Mouse (Mus musculus) layer of hippocampus, adult 9-11 months (tissue): ENCODE measurements at regions not wholly inside any gene's neighbourhood (a gene's known extent, or its start where the extent isn't known, plus 50 kb on each side); places are given as distances from the start of the nearest gene placed in this dataset.

Source experiments
- DNase-seq: peaks from one replicate; pipeline ENCODE4 v3.0.0; 2022

DNA sequence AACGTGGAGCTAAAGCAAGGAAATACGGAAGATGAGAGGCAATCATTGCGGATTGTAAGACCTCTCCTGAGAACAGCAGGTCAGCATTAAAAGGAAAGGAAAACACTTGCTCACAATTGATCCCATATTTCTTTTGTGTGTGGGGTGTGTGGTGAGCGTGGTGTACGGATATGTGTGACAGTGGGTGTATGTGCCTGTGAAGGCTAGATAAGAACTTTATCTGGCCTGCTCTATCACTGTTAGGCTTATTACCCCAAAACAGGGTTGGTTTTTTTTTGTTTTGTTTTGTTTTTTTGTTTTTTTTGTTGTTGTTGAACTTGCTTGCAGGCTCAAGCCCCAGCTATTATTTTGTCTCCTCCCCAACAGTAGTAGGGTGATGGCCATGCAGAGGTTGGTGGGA lies 102.5 kb downstream of the Uchl5 start:
- no peak for DNase-seq

DNA sequence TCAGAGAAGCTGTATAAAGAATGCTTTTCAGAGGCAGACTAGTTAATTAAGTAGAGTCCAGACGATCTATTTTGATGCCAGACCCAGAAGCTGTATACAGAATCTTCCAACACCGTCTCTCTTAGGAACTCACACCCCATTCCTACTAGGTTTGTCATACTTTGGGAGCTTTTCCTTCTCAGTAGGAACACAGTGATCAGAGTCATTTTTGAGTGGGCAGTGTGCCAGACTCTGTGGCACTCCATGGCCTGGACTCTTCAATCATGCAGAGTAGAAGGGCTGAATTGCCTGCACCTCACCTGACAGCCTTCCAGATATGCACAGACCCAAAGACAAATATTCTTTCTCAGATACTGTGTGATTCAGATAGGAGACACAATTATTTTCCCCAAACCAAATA lies 101.2 kb downstream of the Uchl5 start:
- no peak for DNase-seq

DNA sequence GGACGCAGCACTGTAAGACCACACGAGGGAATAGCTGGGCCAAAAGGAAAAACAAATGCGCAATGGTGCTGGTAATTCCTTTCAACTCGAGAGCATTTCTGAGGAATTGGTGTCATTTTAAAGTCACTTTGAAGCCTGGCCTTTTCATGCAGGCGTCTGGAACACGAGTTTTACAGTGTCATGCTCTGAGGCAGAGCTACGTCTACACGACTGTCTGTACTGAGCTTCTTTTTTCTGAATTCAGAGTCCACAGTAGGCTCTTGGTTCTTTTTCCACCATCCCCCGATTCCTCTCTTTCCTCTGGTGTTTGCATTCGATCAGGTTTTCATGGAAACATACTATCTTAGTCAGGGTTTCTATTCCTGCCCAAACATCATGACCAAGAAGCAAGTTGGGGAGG lies 83.2 kb downstream of the Uchl5 start:
- no peak for DNase-seq

DNA sequence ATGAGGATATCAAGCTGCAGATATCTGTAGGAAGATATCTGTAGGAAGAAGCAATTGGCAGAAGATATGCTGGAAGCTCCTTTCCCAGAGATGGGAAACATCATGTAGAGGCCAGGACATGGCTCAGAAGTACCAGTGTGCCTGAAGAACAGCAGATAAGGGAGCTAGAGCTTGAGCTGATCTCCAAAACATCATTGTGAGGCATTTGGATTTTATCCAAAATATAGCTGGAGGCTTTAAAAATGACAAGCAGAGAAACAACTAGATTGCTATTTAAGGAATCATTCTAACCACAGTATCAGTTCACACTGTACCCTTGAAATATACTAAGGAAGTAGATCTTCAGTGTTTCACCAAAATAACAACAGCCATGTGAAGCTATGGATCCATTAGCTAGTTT lies 81.5 kb downstream of the Uchl5 start:
- DNase-seq, result no peak
